Mouse (Mus musculus) midbrain, embryonic 13.5 days (tissue): ENCODE results near the gene Flnb. TPM values are rescaled to one million over a fixed set of nuclear protein-coding genes. Genes with fewer than 3 reads are reported as not detected.

Experiments used
- ATAC-seq: fragments of 200-750 bp; cut with Nextera tagmentation; 2 replicates; pipeline ENCODE4 v1.8.0; 2017; ENCODE audit warnings: mild to moderate bottlenecking, moderate TSS enrichment, moderate library complexity
- H3K27ac ChIP-seq: fragments of 300-500 bp; sonication (generic); 2 replicates; pipeline ENCODE4 v1.5.1; 2015; ENCODE audit warnings: inconsistent platforms, mild to moderate bottlenecking, moderate library complexity
- H3K27me3 ChIP-seq: fragments of 300-500 bp; sonication (generic); 2 replicates; pipeline ENCODE4 v1.6.1; 2015; ENCODE audit warnings: mild to moderate bottlenecking, inconsistent platforms
- H3K36me3 ChIP-seq: fragments of 300-500 bp; sonication (generic); 2 replicates; pipeline ENCODE4 v1.6.1; 2015; ENCODE audit warnings: mild to moderate bottlenecking, inconsistent platforms
- H3K4me1 ChIP-seq: fragments of 300-500 bp; sonication (generic); replicated peaks from 2 replicates; pipeline ENCODE4 v1.6.1; 2015; ENCODE audit warnings: inconsistent platforms
- H3K4me2 ChIP-seq: fragments of 300-500 bp; sonication (generic); replicated peaks from 2 replicates; pipeline ENCODE4 v1.6.1; 2015; ENCODE audit warnings: moderate library complexity, mild to moderate bottlenecking, inconsistent platforms
- H3K4me3 ChIP-seq: fragments of 300-500 bp; sonication (generic); replicated peaks from 2 replicates; pipeline ENCODE4 v1.5.1; 2015; ENCODE audit warnings: mild to moderate bottlenecking, inconsistent platforms
- H3K9ac ChIP-seq: fragments of 300-500 bp; sonication (generic); replicated peaks from 2 replicates; pipeline ENCODE4 v1.6.1; 2015; ENCODE audit warnings: mild to moderate bottlenecking, inconsistent platforms
- H3K9me3 ChIP-seq: fragments of 300-500 bp; sonication (generic); 2 replicates; pipeline ENCODE4 v1.6.1; 2016; ENCODE audit warnings: mild to moderate bottlenecking, inconsistent platforms
- WGBS: fragments of 180-500 bp; shearing (Covaris S2); methylation state at CpG from one replicate; pipeline ENCODE4 v1.1.7; 2015; 5-methylcytosine and 5-hydroxymethylcytosine counted together
- polyA plus RNA-seq: library from polyadenylated mRNA; unstranded; fragments of >200 nt; fragmentation: Nextera tagmentation; extraction: Ambion mirVana; gene quantifications from 2 replicates; pipeline ENCODE4 v1.2.1, GENCODE M21; 2015

Gene Flnb
- polyA plus RNA-seq, 1 experiment from 2014 or later = 10.8 TPM

DNA sequence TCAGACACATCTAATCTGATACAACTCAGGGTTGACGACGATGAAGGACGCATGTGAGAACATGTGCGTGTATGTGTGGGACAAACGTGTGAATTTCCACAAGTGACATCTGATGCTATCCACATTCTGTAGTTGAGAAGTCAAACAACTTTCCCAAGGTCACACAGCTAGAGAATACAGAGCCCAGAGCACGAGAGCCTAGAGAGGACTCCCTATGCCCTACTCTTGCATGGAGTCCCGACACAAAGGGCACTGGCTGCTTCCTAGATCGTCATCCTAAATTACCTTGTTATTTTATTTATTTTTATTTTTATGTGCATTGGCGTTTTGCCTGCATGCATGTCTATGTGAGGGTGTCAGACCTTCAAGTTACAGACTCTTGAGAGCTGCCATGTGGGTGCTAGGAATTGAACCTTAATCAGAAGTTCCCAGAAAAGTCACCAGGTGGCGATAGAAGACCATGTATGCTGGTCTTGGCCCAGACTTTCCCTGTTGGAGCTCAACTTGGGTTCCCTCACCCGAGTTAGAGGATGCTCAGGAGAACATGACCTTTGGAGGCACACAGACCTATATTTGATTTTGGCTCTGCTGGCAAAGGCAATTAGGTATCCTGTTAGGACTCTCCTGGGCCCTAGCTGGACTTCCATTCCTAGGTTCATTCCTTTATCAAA is 146.6 kb downstream of the Flnb start:
- H3K27me3 ChIP-seq = no peaks in the 10 kb centered on the region
- H3K4me2 ChIP-seq = no peak overlapping the region
- H3K27ac ChIP-seq = no peak overlapping the region
- WGBS = 58% methylated on average over 11 of the region's 11 CpGs
- no peak overlapping the region for H3K4me3 ChIP-seq
- ATAC-seq = peak; percentile 70
- H3K9ac ChIP-seq = no peak overlapping the region
- H3K4me1 ChIP-seq = no peaks in the 10 kb centered on the region; the same call in 1 of the 2 replicates
- no peaks in the 10 kb centered on the region for H3K9me3 ChIP-seq
- H3K36me3 ChIP-seq = no peaks in the 10 kb centered on the region

DNA sequence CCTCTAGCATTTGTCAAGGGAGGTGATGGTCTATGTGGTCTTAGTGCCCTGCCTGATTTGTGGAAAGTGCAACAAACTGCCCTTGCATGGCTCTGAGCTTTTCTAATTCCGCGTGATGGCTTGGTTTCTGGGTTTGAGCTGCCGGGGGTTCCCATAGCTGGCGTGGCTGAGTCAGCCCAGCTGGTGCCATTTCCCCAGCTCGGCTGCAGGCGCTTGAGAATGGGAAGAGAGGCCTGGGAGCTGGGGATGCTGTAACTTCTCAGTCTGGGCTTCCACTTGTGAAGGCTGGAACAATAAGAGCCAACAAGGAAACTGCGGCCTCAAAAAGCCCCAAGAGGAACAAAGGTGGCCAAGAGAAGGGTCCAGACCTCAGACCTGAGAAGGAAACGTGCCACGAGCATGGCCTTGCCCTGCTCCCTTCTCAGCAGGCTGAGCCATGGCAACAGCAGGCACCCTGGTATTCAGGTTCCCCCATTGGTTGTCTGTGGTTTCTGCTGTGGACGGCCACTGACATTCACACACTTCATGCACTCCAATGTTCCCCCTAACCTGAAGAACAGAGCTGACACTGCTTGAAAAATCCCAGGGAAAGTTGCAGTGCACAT is 154.2 kb downstream of the Flnb start:
- ATAC-seq = no peak

DNA sequence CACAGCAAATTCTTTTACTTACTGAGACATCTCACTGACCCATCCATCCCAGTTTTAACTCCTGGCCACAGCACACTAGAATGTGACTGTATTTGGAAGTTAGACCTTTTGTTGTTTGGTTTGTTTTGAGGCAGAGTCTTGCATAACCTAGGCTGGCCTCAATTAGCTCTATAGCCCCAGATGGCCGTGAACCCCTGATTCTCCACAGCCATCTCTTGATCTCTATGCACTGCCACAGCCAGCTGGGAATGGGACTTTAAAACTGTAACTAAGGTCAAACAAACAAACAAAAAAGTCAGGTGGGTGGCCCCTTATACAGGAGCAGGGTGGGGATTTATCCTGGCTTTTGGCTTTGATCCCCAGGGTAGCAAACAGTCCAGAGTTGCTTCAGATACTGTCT is 156.9 kb downstream of the Flnb start:
- no peak for ATAC-seq
- 97% methylated on average over 1 of the region's 1 CpGs for WGBS
- Histone ChIP-seq H3K27ac (no peak overlapping the region), H3K27me3 (no peaks in the 10 kb centered on the region), H3K9ac (no peak overlapping the region), H3K4me2 (no peak overlapping the region), H3K4me3 (no peak overlapping the region), H3K9me3 (no peaks in the 10 kb centered on the region), H3K36me3 (no peaks in the 10 kb centered on the region), H3K4me1 (no peaks in the 10 kb centered on the region)

More for the DNA sequence above, 154.2 kb downstream of the Flnb start:
- H3K4me1 ChIP-seq = no peaks in the 10 kb centered on the region
- no peaks in the 10 kb centered on the region for H3K36me3 ChIP-seq
- no peaks in the 10 kb centered on the region for H3K27me3 ChIP-seq
- H3K9me3 ChIP-seq = no peaks in the 10 kb centered on the region
- H3K27ac ChIP-seq = no peak overlapping the region
- no peak overlapping the region for H3K4me3 ChIP-seq
- 69% methylated on average over 10 of the region's 10 CpGs for WGBS
- H3K9ac ChIP-seq = no peak overlapping the region
- no peak overlapping the region for H3K4me2 ChIP-seq

DNA sequence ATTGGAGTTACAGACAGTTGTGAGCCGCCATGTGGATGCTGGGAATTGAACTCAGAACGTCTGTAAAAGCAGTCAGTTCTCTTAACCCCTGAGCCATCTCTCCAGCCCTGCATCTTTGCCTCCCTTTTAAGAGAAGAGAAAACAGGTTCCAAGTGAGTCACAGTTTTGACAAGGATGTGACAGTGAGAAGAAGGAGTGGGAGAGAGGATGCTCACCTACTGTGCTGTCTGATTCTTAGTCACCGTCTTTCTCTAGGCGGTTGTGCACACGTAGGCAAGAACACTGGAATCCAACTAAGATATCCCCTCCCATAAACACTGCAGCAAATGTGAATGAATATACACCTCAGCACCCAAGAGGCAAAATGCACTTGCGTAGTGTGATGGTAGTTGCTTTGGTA is 157.4 kb downstream of the Flnb start:
- no peaks in the 10 kb centered on the region for H3K36me3 ChIP-seq
- H3K4me1 ChIP-seq = no peaks in the 10 kb centered on the region
- WGBS = 89% methylated on average over 6 of the region's 6 CpGs
- H3K4me2 ChIP-seq = no peak overlapping the region
- no peak for ATAC-seq
- H3K4me3 ChIP-seq = no peak overlapping the region
- H3K9ac ChIP-seq = no peak overlapping the region
- H3K9me3 ChIP-seq = no peaks in the 10 kb centered on the region
- H3K27me3 ChIP-seq = no peaks in the 10 kb centered on the region
- H3K27ac ChIP-seq = no peak overlapping the region

DNA sequence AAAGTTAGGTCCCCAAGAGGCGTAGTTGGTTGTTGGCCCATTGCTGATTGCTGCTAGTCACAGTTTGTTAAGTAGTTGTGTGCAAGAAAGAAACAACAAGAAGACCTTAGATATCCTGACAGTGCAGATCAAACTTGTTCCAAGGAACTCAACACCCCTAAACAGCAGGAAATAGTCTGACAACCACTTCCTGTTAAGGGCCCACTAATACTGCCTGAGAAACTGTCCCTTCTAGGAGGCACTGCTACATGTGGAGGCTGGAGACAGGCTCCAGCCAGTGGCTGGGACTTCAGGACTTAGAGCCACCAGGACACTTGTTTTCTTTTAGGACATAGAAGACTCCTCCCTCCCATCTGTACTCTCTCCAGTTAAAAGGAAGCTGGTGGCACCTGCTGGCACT is 159.7 kb downstream of the Flnb start:
- ATAC-seq = no peak
- no peak overlapping the region for H3K9ac ChIP-seq
- H3K27me3 ChIP-seq = no peaks in the 10 kb centered on the region
- WGBS = 89% methylated on average over 1 of the region's 1 CpGs
- H3K4me3 ChIP-seq = no peak overlapping the region
- no peaks in the 10 kb centered on the region for H3K9me3 ChIP-seq
- no peak overlapping the region for H3K27ac ChIP-seq
- no peaks in the 10 kb centered on the region for H3K4me1 ChIP-seq
- H3K4me2 ChIP-seq = no peak overlapping the region
- no peaks in the 10 kb centered on the region for H3K36me3 ChIP-seq

DNA sequence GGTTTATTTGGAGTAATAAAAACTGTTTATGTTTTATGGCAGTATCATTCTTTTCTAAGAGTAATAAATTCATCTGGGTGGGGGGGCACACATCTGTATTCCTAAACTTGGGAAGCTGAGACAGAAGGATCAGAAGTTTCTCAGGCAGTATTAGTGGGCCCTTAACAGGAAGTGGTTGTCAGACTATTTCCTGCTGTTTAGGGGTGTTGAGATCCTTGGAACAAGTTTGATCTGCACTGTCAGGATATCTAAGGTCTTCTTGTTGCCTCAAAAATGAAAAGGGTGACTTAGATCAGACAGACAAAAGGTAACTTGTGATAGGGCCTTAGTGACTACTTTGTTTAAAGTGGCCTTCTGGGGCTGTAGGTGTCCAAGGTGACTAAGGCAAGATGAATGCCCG is 160.4 kb downstream of the Flnb start:
- no peak overlapping the region for H3K4me3 ChIP-seq
- 97% methylated on average over 1 of the region's 1 CpGs for WGBS
- no peak overlapping the region for H3K9ac ChIP-seq
- H3K4me2 ChIP-seq = no peak overlapping the region
- no peaks in the 10 kb centered on the region for H3K4me1 ChIP-seq
- H3K27me3 ChIP-seq = no peaks in the 10 kb centered on the region
- no peaks in the 10 kb centered on the region for H3K36me3 ChIP-seq
- no peaks in the 10 kb centered on the region for H3K9me3 ChIP-seq
- no peak overlapping the region for H3K27ac ChIP-seq
- no peak for ATAC-seq

DNA sequence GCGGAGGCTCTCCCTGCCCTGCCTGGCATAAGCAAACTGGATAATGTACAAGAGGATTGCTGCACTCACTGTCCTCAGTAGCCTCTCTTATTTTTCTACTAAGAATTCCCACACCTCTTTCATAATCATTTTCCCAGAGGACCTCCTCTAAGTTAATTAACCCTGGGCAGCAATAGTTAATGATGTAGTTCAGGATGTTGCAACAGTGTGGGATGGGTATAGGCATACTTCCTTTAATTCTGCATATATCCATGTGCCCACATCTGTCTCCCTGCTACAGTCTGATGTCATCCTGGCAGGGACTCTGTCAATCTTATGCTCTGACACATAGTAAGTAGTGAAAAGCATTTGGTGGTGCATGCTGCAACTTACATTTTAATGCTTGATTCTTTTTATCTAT is 163.5 kb downstream of the Flnb start:
- ATAC-seq = no peak
- no peak overlapping the region for H3K9ac ChIP-seq
- no peaks in the 10 kb centered on the region for H3K27me3 ChIP-seq
- no peak overlapping the region for H3K4me3 ChIP-seq
- no peaks in the 10 kb centered on the region for H3K4me1 ChIP-seq
- H3K27ac ChIP-seq = no peak overlapping the region
- no peaks in the 10 kb centered on the region for H3K9me3 ChIP-seq
- WGBS = 88% methylated on average over 1 of the region's 1 CpGs
- H3K4me2 ChIP-seq = no peak overlapping the region
- H3K36me3 ChIP-seq = no peaks in the 10 kb centered on the region

DNA sequence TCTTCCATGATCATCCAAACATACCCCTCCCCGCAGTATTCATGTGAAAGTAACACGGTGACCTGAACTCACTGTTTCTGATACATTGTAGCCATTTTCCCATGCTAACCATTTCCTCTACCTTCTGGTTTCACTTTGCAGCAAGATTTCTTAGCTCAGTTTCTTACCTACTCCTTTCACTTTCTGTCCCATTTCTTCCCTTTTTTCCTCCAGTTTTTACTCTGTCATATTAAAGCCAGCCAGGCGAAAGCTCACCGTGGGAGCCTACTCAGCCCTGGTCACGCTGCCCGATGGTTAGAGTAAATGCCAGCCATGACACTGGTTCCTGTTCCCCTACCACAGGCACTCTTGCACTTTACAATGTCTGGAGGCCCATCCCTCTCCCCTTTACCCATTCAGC is 169.2 kb downstream of the Flnb start:
- H3K9ac ChIP-seq = no peak overlapping the region
- ATAC-seq = no peak
- WGBS = 97% methylated on average over 6 of the region's 6 CpGs

DNA sequence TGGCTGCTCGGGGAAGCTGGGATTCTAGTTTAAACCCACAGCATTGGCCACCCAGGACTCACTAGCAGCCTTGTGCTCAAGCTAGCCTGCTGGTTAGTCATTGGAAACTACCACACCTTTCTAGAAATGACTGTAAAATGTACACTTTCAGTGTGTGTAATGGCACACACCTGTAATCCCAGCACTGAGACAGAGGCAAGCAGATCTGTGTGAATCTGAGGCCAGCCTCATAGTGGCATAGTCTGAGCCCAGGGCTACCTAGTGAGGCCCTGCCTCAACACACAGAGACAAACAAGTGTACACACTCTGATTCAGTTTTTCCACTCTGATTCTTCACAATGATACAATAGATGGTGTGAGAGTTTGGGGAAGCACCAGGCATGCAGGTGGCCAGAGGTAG is 171.6 kb downstream of the Flnb start:
- Histone ChIP-seq H3K4me2 (no peak overlapping the region), H3K27ac (no peak overlapping the region), H3K36me3 (no peaks in the 10 kb centered on the region), H3K27me3 (no peaks in the 10 kb centered on the region), H3K9me3 (no peaks in the 10 kb centered on the region), H3K4me1 (no peaks in the 10 kb centered on the region), H3K9ac (no peak overlapping the region), H3K4me3 (no peak overlapping the region)
- no peak for ATAC-seq
- WGBS = 58% methylated on average over 1 of the region's 1 CpGs

More for the DNA sequence above, 169.2 kb downstream of the Flnb start:
- H3K4me1 ChIP-seq = no peaks in the 10 kb centered on the region
- no peaks in the 10 kb centered on the region for H3K36me3 ChIP-seq
- no peak overlapping the region for H3K4me2 ChIP-seq
- no peaks in the 10 kb centered on the region for H3K9me3 ChIP-seq
- no peak overlapping the region for H3K27ac ChIP-seq
- H3K27me3 ChIP-seq = no peaks in the 10 kb centered on the region
- H3K4me3 ChIP-seq = no peak overlapping the region

DNA sequence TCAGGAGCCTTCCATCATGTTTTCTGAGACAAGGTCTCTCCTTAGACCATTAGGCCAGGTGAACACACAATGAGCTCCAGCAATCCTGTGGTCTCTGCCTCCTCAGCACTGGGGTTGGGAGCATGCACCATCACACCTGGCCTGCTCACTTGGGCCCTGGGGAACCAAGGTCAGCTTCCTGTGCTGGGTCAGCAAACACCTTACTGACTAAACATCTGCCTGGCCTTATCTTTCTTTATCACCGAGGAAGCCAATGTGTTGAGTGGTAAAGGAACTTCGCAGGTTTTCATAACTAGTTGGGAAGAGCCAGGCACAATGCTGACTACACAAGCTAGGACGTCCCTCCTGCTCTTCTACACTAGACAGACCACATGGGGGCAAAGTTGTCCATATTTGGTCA is 172.2 kb downstream of the Flnb start:
- no peaks in the 10 kb centered on the region for H3K36me3 ChIP-seq
- H3K4me3 ChIP-seq = no peak overlapping the region
- 86% methylated on average over 3 of the region's 3 CpGs for WGBS
- ATAC-seq = no peak
- H3K4me2 ChIP-seq = no peak overlapping the region
- H3K27me3 ChIP-seq = no peaks in the 10 kb centered on the region
- no peak overlapping the region for H3K9ac ChIP-seq
- H3K4me1 ChIP-seq = no peaks in the 10 kb centered on the region
- no peak overlapping the region for H3K27ac ChIP-seq
- no peaks in the 10 kb centered on the region for H3K9me3 ChIP-seq

DNA sequence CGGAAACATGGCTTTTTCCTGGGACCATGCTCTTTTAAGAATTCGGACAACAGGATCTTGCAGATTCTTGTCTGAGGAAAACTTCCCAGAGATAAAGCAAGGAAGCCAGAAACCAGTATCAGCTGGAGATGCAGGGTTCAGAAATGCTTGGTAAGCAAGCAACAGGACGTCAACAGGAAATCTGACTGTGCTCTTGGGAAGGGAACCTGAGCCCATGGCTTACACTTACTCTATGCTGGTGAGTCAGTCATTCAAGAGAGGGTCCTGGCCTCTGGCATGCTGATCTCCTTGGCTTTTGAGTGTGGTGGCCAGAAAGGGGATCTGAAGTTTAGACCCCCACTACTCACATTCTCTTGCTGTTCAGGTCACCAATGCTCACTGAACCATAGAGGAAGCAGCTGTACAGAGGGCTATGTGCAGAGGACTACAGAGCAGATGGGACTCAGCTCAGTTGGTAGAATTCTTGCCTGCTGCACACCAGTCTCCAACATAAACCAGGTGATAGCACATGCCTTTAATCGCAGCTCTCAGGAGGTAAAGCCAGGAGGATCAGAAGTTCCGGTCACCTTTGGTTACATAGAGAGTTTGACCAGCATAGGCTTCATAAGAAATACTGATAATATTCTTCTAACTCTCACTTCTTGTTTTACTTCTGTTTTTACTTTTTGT is 173.5 kb downstream of the Flnb start:
- ATAC-seq = no peak
- no peaks in the 10 kb centered on the region for H3K36me3 ChIP-seq
- H3K4me1 ChIP-seq = no peaks in the 10 kb centered on the region
- no peak overlapping the region for H3K4me2 ChIP-seq
- no peak overlapping the region for H3K9ac ChIP-seq
- H3K27me3 ChIP-seq = no peaks in the 10 kb centered on the region; the same call in 1 of the 2 replicates
- no peak overlapping the region for H3K27ac ChIP-seq
- H3K4me3 ChIP-seq = no peak overlapping the region
- no peaks in the 10 kb centered on the region for H3K9me3 ChIP-seq
- 82% methylated on average over 5 of the region's 5 CpGs for WGBS

DNA sequence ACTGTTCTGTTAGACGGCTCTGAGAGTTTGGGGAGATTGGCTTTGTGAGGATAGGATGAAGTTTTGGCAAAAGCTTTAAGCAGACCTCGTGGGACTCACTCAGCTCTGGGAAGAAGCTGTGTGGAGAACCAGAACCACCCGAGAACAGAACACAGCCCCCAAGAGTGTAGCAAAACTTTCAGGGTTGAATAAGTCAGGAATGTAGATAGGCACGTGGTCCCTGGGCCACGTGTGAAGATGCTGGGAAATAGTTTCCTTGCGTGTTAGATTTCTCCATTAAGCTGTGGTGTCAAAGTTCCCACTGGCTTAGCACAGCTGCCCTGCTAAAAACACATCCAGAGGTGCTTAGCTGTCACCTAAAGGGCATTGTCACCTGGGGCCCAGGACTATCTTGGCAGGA is 174.4 kb downstream of the Flnb start:
- Histone ChIP-seq H3K4me1 (0 out of 2 replicates have a peak, but pooled peaks cover 4% of the 10 kb centered on the region), H3K27ac (no peak overlapping the region), H3K9ac (no peak overlapping the region), H3K4me3 (no peak overlapping the region), H3K4me2 (no peak overlapping the region), H3K9me3 (no peaks in the 10 kb centered on the region), H3K27me3 (no peaks in the 10 kb centered on the region; the same call in 1 of the 2 replicates), H3K36me3 (no peaks in the 10 kb centered on the region)
- 82% methylated on average over 6 of the region's 6 CpGs for WGBS
- ATAC-seq = no peak
